Mouse (Mus musculus) cerebellum, adult 2 months (tissue): ENCODE results near the gene Atp11a. TPM values are rescaled to one million over a fixed set of nuclear protein-coding genes. Genes with fewer than 3 reads are reported as not detected.

Experiments
- DNase-seq, 2 experiments: peaks; one replicate each; pipeline ENCODE4 v3.0.0; 2021
- H3K27ac ChIP-seq: fragments of 200-500 bp; 2 replicates; pipeline ENCODE4 v1.5.1; 2012; ENCODE audit warnings: low read length, control low read depth, inconsistent platforms; ENCODE audit not compliant: insufficient read depth
- H3K27me3 ChIP-seq: fragments of 200-500 bp; 2 replicates; pipeline ENCODE4 v1.6.1; 2012; ENCODE audit warnings: inconsistent platforms, mild to moderate bottlenecking, low read length, moderate library complexity; ENCODE audit not compliant: control insufficient read depth, insufficient read depth
- H3K4me1 ChIP-seq: fragments of 200-500 bp; 2 replicates; pipeline ENCODE4 v1.6.1; 2011; ENCODE audit warnings: low read length; ENCODE audit not compliant: control insufficient read depth, insufficient read depth
- H3K4me3 ChIP-seq: fragments of 200-500 bp; replicated peaks from 2 replicates; pipeline ENCODE3; 2011; ENCODE audit warnings: mild to moderate bottlenecking, low read depth, low read length, control low read depth; ENCODE audit not compliant: insufficient read depth
- CTCF ChIP-seq: fragments of 200-500 bp; IDR thresholded peaks from 2 replicates; pipeline ENCODE4 v1.5.1; 2011; ENCODE audit warnings: low read depth, mild to moderate bottlenecking, control low read depth, low read length, moderate library complexity, borderline replicate concordance; ENCODE audit not compliant: insufficient read depth
- POLR2A ChIP-seq: fragments of 200-500 bp; IDR thresholded peaks from 2 replicates; pipeline ENCODE4 v1.6.1; 2011; ENCODE audit warnings: low read length, control low read depth, borderline replicate concordance; ENCODE audit not compliant: insufficient read depth
- WGBS: fragments of 180-500 bp; shearing (Covaris S2); methylation state at CpG from one replicate; pipeline ENCODE4 v1.1.7; 2018; 5-methylcytosine and 5-hydroxymethylcytosine counted together
- polyA plus RNA-seq: library from polyadenylated mRNA; depleted of rRNA; stranded (reverse); fragments of >200 nt; gene quantifications from 2 replicates; pipeline ENCODE4 v1.2.3, GENCODE M21; 2012

The Atp11a gene
- polyA plus RNA-seq, 1 experiment, result 63.6 TPM

DNA sequence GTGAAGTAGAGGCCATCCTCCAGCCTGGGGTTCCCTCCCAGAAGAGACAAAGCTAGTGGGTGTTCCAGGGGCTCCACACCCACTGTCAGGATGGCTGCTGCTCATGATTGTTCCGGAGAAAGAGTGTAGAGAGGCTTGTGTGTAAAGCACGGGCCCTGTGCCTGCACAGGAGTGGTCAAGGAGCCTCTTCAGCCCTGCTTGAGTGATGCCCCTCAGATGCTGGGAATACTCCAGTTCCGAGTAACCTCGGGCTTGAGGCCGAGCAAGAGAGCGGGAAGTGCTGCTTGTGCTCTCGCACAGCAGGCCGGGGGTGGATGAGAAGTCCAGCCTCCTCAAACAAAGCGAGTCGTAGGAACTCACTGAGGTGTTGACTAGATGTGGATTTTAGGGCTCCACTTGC, 46.3 kb downstream of the Atp11a start:
- Histone ChIP-seq H3K27ac (no peak overlapping the region), H3K4me1 (peaks cover 62% of the 10 kb centered on the region), H3K27me3 (no peaks in the 10 kb centered on the region), H3K4me3 (no peak overlapping the region)
- 90% methylated on average over 10 of the region's 10 CpGs for WGBS
- TF ChIP-seq CTCF (no peak), POLR2A (no peak)
- DNase-seq, result no peak

DNA sequence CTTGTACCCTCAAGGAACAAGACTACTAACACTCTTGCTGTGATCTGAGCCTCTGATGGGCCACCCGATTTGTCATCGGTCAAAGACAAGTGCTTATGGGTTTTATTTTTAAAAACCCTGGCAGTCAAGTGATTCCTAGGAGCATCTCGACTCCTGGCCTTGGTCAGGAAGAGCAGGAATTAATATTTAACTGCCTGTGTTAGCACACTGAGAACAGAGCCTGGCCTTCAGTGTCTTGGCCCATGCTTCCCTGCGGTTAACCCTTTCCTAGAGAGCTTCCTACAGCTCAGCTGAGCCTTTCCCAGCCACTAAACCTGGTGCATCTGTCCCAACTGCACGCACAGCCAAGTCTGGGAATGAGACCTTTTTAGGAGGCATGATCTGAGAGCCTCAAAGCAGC, 48.1 kb downstream of the Atp11a start:
- H3K27ac ChIP-seq, result no peak overlapping the region
- TF ChIP-seq POLR2A (no peak), CTCF (no peak)
- DNase-seq, result no peak
- no peaks in the 10 kb centered on the region for H3K27me3 ChIP-seq
- H3K4me3 ChIP-seq, result no peak overlapping the region
- H3K4me1 ChIP-seq, result peaks cover 65% of the 10 kb centered on the region
- 64% methylated on average over 5 of the region's 5 CpGs for whole genome bisulfite sequencing

DNA sequence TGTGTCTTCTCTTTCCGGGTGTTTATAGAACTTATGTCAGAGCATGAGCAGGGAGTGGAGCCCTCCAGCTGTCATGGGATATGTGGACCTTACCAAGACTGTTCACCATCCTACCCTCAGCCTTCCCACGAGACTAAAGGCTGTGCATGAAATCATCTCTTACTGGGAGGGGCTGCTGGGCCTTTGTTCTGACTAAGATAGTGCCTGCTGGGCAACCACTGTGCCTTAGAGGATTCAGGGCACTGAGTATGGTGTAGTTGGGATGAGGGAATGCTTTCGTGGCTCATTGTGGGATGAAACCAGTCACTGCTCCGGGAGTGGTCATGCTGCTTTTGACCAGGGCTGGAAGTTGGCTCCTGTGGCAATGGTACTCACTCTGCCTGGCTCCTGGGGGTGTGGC, 48.8 kb downstream of the Atp11a start:
- H3K27me3 ChIP-seq, result no peaks in the 10 kb centered on the region
- no peak for DNase-seq
- no peak overlapping the region for H3K4me3 ChIP-seq
- 21% methylated on average over 4 of the region's 4 CpGs for WGBS
- no peak overlapping the region for H3K27ac ChIP-seq
- TF ChIP-seq CTCF (no peak), POLR2A (no peak)
- peaks cover 63% of the 10 kb centered on the region for H3K4me1 ChIP-seq

DNA sequence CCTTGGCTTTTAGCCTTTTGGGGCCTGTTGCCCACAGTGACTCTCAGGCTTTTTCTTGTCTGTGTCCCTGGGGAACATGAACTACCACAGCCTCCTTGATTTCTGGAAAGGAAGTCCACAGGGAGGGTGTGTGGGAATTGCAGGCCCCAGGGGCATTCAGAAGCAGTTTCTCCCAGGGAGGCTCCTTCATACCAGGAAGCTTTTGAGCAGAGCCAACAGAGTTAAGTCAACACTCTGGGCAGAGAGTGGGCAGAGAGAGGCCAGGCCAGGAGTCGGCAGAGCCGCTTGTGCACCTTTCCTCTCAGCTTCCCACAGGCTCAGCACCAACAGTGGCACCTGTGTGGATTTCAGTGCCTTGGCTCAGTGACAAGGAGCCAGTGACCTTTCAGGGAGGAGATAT, 51.2 kb downstream of the Atp11a start:
- no peaks in the 10 kb centered on the region for H3K27me3 ChIP-seq

DNA sequence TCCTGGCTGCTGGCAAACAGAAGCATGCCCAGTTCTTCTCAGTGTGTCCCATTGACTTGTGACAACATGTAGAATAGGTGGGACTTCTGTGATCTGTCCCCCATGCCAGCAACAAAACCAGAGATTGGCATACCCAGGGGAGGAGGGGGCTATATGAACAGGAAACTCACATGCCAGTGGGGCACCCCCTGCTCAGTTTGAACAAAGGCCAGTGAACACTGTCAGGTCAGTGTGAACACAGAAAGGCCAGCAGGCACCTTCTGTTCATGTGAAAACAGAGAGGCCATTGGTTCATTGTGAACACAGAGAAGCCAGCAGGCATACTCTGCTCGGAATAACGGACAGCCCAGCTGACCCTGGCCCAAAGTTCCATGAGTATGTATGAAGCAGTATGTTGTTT, 52.7 kb downstream of the Atp11a start:
- H3K27ac ChIP-seq, result no peak overlapping the region
- H3K4me1 ChIP-seq, result peaks cover 43% of the 10 kb centered on the region
- DNase-seq, result no peak
- WGBS, result 25% methylated on average over 2 of the region's 2 CpGs
- TF ChIP-seq CTCF (no peak), POLR2A (no peak)
- H3K4me3 ChIP-seq, result no peak overlapping the region
- no peaks in the 10 kb centered on the region for H3K27me3 ChIP-seq

More for the DNA sequence above, 51.2 kb downstream of the Atp11a start:
- DNase-seq, result no peak
- Histone ChIP-seq H3K27ac (no peak overlapping the region), H3K4me1 (peaks cover 47% of the 10 kb centered on the region), H3K4me3 (no peak overlapping the region)
- 21% methylated on average over 2 of the region's 2 CpGs for WGBS
- TF ChIP-seq POLR2A, result no peak
- TF ChIP-seq CTCF, result no peak

DNA sequence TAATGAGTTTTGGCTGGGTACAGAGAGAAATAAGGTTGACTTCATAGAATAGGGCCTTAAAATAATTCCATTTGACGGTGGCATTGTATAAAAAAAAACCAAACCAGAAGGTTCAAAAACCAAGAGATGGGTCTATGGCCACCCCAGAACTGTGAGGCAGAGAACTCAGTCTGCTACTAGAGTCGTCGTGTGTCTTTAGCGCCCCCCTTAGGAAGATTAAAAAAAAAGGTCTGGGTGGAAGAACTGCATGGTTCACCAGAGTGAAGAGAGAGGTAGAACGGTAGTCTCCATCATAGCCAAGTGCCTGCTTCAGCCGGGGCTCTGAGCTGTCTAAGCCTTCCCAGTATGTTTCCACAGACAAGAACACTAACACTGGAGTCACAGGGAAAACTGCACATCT, 54.4 kb downstream of the Atp11a start:
- 47% methylated on average over 6 of the region's 6 CpGs for WGBS
- TF ChIP-seq POLR2A (no peak), CTCF (peak; percentile 34; the same call in 1 of the 2 replicates)
- Histone ChIP-seq H3K4me3 (no peak overlapping the region), H3K27me3 (no peaks in the 10 kb centered on the region), H3K27ac (no peak overlapping the region), H3K4me1 (peaks cover 31% of the 10 kb centered on the region)
- peak in 1 of 2 experiments; percentile 46 for DNase-seq

DNA sequence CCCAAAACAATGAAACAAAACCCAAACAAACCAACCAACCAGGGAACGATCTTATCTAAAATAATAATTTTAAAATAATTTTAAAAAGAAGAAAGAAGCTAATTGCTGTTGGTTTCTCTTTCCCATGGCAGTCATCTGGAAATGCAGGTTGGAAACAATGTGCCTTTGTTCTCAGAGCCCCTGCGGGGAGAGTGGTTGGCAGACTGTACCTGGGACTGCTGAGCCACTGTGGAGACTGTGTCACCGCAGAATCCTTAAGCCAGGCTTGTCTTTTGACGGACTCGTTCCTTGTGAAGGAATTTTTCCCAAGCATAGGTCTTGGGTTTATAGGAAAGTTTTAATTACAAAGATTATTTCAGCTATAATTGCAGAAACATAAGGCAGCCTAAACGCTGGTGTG, 59.6 kb downstream of the Atp11a start:
- H3K27ac ChIP-seq, result no peak overlapping the region
- DNase-seq, result peak in 1 of 2 experiments; percentile 44
- no peak overlapping the region for H3K4me3 ChIP-seq
- TF ChIP-seq POLR2A (no peak), CTCF (no peak)
- 35% methylated on average over 6 of the region's 6 CpGs for WGBS
- H3K27me3 ChIP-seq, result no peaks in the 10 kb centered on the region
- peaks cover 2% of the 10 kb centered on the region; the same call in 1 of the 2 replicates for H3K4me1 ChIP-seq

DNA sequence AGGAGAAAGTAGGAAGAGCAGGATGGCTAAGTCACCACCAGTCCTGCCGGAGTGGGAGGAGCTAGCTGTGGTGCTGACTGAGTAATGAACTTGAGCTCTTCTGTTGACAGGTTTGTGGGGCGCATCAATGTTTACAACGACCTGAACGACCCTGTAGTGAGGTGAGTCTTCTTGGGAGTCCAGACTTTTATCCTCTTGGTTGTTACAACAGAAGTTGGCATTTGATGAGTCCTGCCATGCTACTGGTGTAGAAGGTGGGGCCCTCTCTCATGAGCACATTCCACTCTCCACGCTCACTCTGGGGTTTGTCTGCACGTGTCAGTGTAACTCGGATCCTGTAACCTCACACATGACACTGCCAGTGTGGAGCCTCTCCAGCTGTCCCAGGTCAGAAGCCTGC, 66.1 kb downstream of the Atp11a start:
- WGBS, result 80% methylated on average over 7 of the region's 7 CpGs
- H3K27me3 ChIP-seq, result no peaks in the 10 kb centered on the region

More for the DNA sequence above, 66.1 kb downstream of the Atp11a start:
- TF ChIP-seq CTCF, result no peak
- no peak for TF ChIP-seq POLR2A
- DNase-seq, result no peak
- H3K4me1 ChIP-seq, result no peaks in the 10 kb centered on the region
- H3K27ac ChIP-seq, result no peak overlapping the region
- H3K4me3 ChIP-seq, result no peak overlapping the region
